Mouse (Mus musculus): ENCODE results near the gene Timeless.

DNA sequence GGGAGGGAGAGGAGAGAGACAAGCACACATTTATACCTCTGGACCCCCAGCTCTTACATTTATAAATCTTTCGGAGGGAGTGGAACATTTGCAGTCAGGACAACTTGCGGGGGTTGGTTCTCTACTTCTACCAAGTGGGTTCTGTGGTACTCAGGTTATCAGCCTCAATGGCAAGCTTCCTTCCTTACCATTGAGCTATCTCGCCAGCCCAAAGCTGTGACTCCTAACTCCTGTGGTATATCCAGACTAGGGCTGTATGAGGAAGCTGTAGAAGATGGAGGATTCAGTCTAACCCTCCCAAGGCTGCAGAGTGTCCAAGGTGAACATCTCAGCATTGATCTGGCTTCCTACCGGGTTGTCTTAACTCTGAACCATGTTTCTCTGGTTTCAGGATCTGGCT is 7.3 kb downstream of the Timeless start:
- no peak for TF ChIP-seq CTCF (IDR thresholded peaks at IDR 0.05; ENCODE audit: extremely low read depth, insufficient read depth, insufficient read length, insufficient replicate concordance)
- no peak for TF ChIP-seq POLR2A (IDR thresholded peaks at IDR 0.05; ENCODE audit: low read depth, low read length)
